Mouse (Mus musculus) liver, postnatal 0 days (tissue): ENCODE measurements around the gene Ceacam20.

Source experiments
- CTCF ChIP-seq: sonication (generic); IDR thresholded peaks from 2 replicates; pipeline ENCODE4 v1.5.1; 2016; ENCODE audit warnings: antibody characterized with exemption, low read depth
- EP300 ChIP-seq: IDR thresholded peaks from 2 replicates; pipeline ENCODE4 v1.6.1; 2016; ENCODE audit warnings: antibody characterized with exemption, low read depth, mild to moderate bottlenecking

DNA sequence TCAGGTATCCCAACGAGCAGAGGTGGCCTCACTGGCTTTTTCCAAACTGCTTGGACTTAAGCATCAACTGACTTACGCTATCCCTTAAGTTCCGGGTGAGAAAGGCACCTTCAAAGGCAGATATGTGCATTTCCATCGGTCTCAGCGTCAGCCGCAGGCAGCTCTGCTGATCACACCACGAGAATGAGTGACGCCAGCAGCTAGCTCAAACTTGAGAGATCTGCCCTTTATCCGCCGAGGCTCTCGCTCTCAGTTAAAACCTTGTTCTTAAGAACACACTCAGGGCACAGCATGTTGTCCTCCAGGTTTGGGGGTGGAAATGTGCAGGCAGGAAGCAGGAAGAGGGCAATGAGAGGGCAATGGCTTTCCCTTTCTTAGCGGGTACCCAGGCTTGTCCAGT is 16.3 kb upstream of the Ceacam20 start:
- TF ChIP-seq CTCF (no peak), EP300 (no peak)
